Mouse (Mus musculus): Measurements from ENCODE around the gene Pigl. TPM values are rescaled to one million over a fixed set of nuclear protein-coding genes. Genes with fewer than 3 reads are reported as not detected.
"Not testable (repeated sequence)": the region's sequence is repeated elsewhere in the genome, so short reads cannot be mapped to it uniquely, and the experiment has no call there.

Pigl gene
- polyA plus RNA-seq, 1 experiment, result 5.3 TPM

GRCm38 (mm10) chr11:62448971-62449370 is 9.3 kb upstream of the Pigl start:
- Histone ChIP-seq H3K4me1 (ENCODE audit: control insufficient read depth, insufficient read depth, low read length) (no peaks in the 10 kb centered on the region; the same call in 1 of the 2 replicates), H3K4me3 (replicated peaks; ENCODE audit: extremely low read depth, low read depth, low read length) (no peak overlapping the region)
- WGBS, result 86% methylated on average over 6 of the region's 6 CpGs
- no peak for DNase-seq
- no peak for TF ChIP-seq CTCF (IDR thresholded peaks at IDR 0.05; ENCODE audit: insufficient read depth, low read length)
- no peak for TF ChIP-seq POLR2A (IDR thresholded peaks at IDR 0.05; ENCODE audit: borderline replicate concordance, extremely low read depth, low read depth, low read length)

- Histone ChIP-seq H3K4me3 (replicated peaks; ENCODE audit: extremely low read depth, low read depth, low read length) (no peak overlapping the region), H3K4me1 (ENCODE audit: control insufficient read depth, insufficient read depth, low read length) (peaks cover 3% of the 10 kb centered on the region; the same call in 1 of the 2 replicates)
- DNase-seq, result no peak
- TF ChIP-seq POLR2A (IDR thresholded peaks at IDR 0.05; ENCODE audit: borderline replicate concordance, extremely low read depth, low read depth, low read length) (no peak), CTCF (IDR thresholded peaks at IDR 0.05; ENCODE audit: insufficient read depth, low read length) (no peak)
- WGBS, result 33% methylated on average over 1 of the region's 1 CpGs
Observed at GRCm38 (mm10) chr11:62455193-62455592, 3.1 kb upstream of the Pigl start.

DNA sequence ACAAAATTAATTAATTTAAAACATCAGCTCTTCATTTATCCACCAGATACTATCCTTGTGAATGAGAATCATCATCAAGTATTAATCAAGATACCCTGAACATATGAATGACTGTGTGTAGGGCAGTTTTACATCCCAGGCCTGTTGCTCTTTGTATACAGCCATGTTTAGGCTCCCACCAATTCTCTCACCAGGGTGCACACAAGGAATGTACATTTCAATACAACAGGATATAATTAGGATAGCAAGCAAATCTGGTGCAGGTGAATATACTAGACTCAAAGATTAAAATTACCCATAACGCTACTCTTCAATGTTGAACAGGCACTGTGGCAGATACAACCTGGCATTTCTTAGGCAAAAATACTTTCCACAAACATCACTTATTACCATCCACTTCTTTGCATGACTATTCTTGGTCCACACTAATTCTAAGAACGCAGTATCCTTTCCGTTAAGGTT is 2.2 kb upstream of the Pigl start:
- DNase-seq, result no peak
- peak overlapping the region; percentile 63 for H3K4me3 ChIP-seq (replicated peaks; ENCODE audit: extremely low read depth, low read depth, low read length)
- 2% methylated on average over 3 of the region's 3 CpGs for WGBS
- peaks cover 3% of the 10 kb centered on the region; the same call in 1 of the 2 replicates for H3K4me1 ChIP-seq (ENCODE audit: control insufficient read depth, insufficient read depth, low read length)
- TF ChIP-seq POLR2A (IDR thresholded peaks at IDR 0.05; ENCODE audit: borderline replicate concordance, extremely low read depth, low read depth, low read length), result no peak
- no peak for TF ChIP-seq CTCF (IDR thresholded peaks at IDR 0.05; ENCODE audit: insufficient read depth, low read length)

DNA sequence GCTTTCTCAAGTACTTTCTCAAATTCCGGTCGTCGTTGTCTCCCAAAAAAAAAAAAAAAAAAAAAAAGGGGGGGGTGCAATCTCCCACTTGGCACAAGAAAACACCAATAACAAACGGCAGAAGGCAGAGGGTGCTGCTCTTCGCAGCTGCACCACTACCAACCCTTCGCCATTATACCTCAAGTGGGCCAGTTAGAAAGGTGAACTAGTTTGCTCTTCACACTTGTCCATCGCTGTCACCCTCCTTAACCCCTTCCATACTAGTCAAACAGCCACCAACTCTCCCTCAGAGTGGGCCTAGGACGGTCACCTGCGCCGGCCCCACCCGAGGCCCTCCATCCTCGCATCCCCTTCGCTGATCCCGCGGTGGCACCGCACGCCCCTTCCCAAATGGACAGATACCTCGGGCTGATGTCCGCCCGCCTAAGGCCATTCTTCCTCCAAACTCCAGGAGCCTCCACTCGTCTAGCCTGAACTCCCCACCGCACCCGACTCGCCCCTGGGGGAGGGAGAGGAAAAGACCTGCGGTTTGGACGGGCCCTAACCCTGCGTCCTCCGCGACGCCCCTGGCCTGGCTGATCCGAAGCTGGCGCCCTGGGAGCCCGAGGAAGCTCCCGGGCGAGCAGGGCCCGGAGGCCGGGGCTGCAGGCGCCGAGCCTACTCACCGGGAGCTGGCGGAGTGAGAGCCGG is 1.6 kb upstream of the Pigl start:
- WGBS, result under 1% methylated on average over 42 of the region's 42 CpGs
- TF ChIP-seq CTCF (IDR thresholded peaks at IDR 0.05; ENCODE audit: insufficient read depth, low read length) (peak; percentile 24; the same call in 1 of the 2 replicates), POLR2A (IDR thresholded peaks at IDR 0.05; ENCODE audit: borderline replicate concordance, extremely low read depth, low read depth, low read length) (peak; percentile 65; the same call in 1 of the 2 replicates)
- H3K4me1 ChIP-seq (ENCODE audit: control insufficient read depth, insufficient read depth, low read length), result peaks cover 3% of the 10 kb centered on the region; the same call in 1 of the 2 replicates
- peak; percentile 75 for DNase-seq
- peak overlapping the region; percentile 95 for H3K4me3 ChIP-seq (replicated peaks; ENCODE audit: extremely low read depth, low read depth, low read length)

- Histone ChIP-seq H3K4me1 (ENCODE audit: control insufficient read depth, insufficient read depth, low read length) (peaks cover 3% of the 10 kb centered on the region; the same call in 1 of the 2 replicates), H3K4me3 (replicated peaks; ENCODE audit: extremely low read depth, low read depth, low read length) (peak overlapping the region; percentile 95)
- DNase-seq, result peak; percentile 87
- TF ChIP-seq CTCF (IDR thresholded peaks at IDR 0.05; ENCODE audit: insufficient read depth, low read length) (no peak), POLR2A (IDR thresholded peaks at IDR 0.05; ENCODE audit: borderline replicate concordance, extremely low read depth, low read depth, low read length) (peak; percentile 96; the same call in 1 of the 2 replicates)
- WGBS, result under 1% methylated on average over 69 of the region's 73 CpGs
Observed at GRCm38 (mm10) chr11:62457241-62457890, 894 bp upstream of the Pigl start.

GRCm38 (mm10) chr11:62457891-62458270 is 379 bp upstream of the Pigl start:
- DNase-seq, result no peak
- Histone ChIP-seq H3K4me3 (replicated peaks; ENCODE audit: extremely low read depth, low read depth, low read length) (peak overlapping the region; percentile 95), H3K4me1 (ENCODE audit: control insufficient read depth, insufficient read depth, low read length) (peaks cover 3% of the 10 kb centered on the region; the same call in 1 of the 2 replicates)
- under 1% methylated on average over 18 of the region's 18 CpGs for WGBS
- TF ChIP-seq CTCF (IDR thresholded peaks at IDR 0.05; ENCODE audit: insufficient read depth, low read length) (no peak), POLR2A (IDR thresholded peaks at IDR 0.05; ENCODE audit: borderline replicate concordance, extremely low read depth, low read depth, low read length) (no peak)

DNA sequence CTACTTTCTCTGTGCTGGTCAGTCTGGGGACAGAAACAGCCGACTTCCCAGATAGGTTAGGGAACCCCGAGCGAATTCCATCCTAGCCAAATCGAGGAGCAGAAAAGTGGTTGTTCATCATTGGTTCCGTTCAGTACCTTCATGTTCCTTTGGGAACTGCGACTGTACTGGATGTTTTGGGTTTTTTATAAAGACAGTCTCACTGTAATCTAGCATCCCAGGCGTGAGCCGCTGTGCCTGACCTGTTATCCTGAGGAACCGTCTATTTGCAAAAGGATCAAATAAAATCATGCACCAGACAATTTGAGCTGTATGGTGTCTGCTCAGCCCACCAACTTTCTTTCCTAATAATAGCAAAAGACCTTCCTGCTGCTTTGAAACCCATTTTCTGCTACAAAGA is 520 bp downstream of the Pigl start:
- DNase-seq, result no peak
- H3K4me3 ChIP-seq (replicated peaks; ENCODE audit: extremely low read depth, low read depth, low read length), result peak overlapping the region; percentile 95
- peaks cover 3% of the 10 kb centered on the region; the same call in 1 of the 2 replicates for H3K4me1 ChIP-seq (ENCODE audit: control insufficient read depth, insufficient read depth, low read length)
- WGBS, result 3% methylated on average over 9 of the region's 9 CpGs
- TF ChIP-seq POLR2A (IDR thresholded peaks at IDR 0.05; ENCODE audit: borderline replicate concordance, extremely low read depth, low read depth, low read length) (no peak), CTCF (IDR thresholded peaks at IDR 0.05; ENCODE audit: insufficient read depth, low read length) (no peak)

GRCm38 (mm10) chr11:62462529-62462928 is 4.3 kb downstream of the Pigl start:
- WGBS, result 87% methylated on average over 1 of the region's 1 CpGs
- not testable (repeated sequence) for DNase-seq; H3K4me1 ChIP-seq (ENCODE audit: control insufficient read depth, insufficient read depth, low read length); H3K4me3 ChIP-seq (replicated peaks; ENCODE audit: extremely low read depth, low read depth, low read length)

DNA sequence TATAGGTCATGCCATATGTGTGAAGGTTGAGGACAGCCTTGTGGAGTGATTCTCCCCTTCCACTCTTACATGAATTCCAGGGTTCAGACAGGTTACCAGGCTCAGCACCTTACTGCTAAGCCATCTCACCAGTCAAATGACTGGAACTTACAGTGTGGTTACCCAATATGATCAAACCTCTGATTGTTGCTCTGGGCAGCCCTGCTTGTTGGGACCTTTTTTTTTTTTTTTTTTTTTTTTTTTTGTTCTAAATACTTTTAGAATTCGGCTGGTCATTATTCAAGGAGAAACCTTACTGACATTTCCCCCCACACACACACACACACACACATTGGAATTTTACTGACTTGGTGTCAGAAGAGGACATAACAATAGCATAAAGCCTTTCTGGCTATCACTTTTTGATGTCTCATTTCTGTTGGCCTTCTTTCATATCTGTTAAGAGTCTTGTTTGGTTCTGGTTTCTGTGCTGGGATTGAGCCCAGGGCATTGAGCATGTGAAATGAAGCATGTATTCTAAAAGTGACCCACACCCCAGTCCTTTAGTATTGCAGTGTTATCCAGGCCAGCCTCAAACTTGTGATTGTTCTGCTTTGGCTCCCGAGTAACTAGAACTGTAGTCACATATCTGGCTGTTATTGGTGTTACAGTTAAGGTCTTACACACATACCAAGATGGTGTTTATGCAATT is 5.1 kb downstream of the Pigl start:
- TF ChIP-seq POLR2A (IDR thresholded peaks at IDR 0.05; ENCODE audit: borderline replicate concordance, extremely low read depth, low read depth, low read length), result no peak
- no peak overlapping the region for H3K4me3 ChIP-seq (replicated peaks; ENCODE audit: extremely low read depth, low read depth, low read length)
- 73% methylated on average over 2 of the region's 2 CpGs for WGBS
- no peaks in the 10 kb centered on the region for H3K4me1 ChIP-seq (ENCODE audit: control insufficient read depth, insufficient read depth, low read length)
- no peak for DNase-seq

Measured in lung, adult 2 months (tissue).